Mouse (Mus musculus) cortical plate, adult 2 months (tissue): ENCODE data around the gene Faxc.

Experiments
- CTCF ChIP-seq: fragments of 200-500 bp; IDR thresholded peaks from 2 replicates; pipeline ENCODE4 v1.5.1; 2011; ENCODE audit warnings: mild to moderate bottlenecking, control low read depth, low read length; ENCODE audit not compliant: insufficient read depth; ENCODE audit errors: extremely low read depth
- POLR2A ChIP-seq: fragments of 200-500 bp; IDR thresholded peaks from 2 replicates; pipeline ENCODE4 v1.6.1; 2011; ENCODE audit warnings: mild to moderate bottlenecking, low read length, control low read depth; ENCODE audit not compliant: insufficient read depth; ENCODE audit errors: extremely low read depth

- TF ChIP-seq CTCF, result peak; percentile 43
- TF ChIP-seq POLR2A, result no peak
These were observed 86.7 kb downstream of the Faxc start for GRCm38 (mm10) chr4:22017656-22018379.
